Mouse (Mus musculus) kidney, adult 2 months (tissue): ENCODE results near the gene Dnajc22. TPM values are rescaled to one million over a fixed set of nuclear protein-coding genes. Genes with fewer than 3 reads are reported as not detected.

ENCODE experiments used
- DNase-seq: peaks from one replicate; pipeline ENCODE4 v3.0.0; 2021
- H3K27ac ChIP-seq: fragments of 200-500 bp; 2 replicates; pipeline ENCODE4 v1.5.1; 2012; ENCODE audit warnings: low read depth, low read length, control low read depth, inconsistent platforms; ENCODE audit not compliant: insufficient read depth
- H3K27me3 ChIP-seq: fragments of 200-500 bp; replicated peaks from 2 replicates; pipeline ENCODE4 v1.6.1; 2012; ENCODE audit warnings: mild to moderate bottlenecking, moderate library complexity, low read length, inconsistent platforms; ENCODE audit not compliant: control insufficient read depth, insufficient read depth
- H3K36me3 ChIP-seq: fragments of 200-500 bp; 2 replicates; pipeline ENCODE4 v1.6.1; 2012; ENCODE audit warnings: mild to moderate bottlenecking, moderate library complexity, low read length, inconsistent platforms; ENCODE audit not compliant: control insufficient read depth, insufficient read depth
- H3K4me1 ChIP-seq: fragments of 200-500 bp; 2 replicates; pipeline ENCODE4 v1.6.1; 2011; ENCODE audit warnings: low read length; ENCODE audit not compliant: control insufficient read depth, insufficient read depth
- H3K4me3 ChIP-seq: fragments of 200-500 bp; 2 replicates; pipeline ENCODE4 v1.5.1; 2011; ENCODE audit warnings: mild to moderate bottlenecking, low read depth, low read length, control low read depth; ENCODE audit not compliant: insufficient read depth
- CTCF ChIP-seq: fragments of 200-500 bp; conservative IDR thresholded peaks from 2 replicates; pipeline ENCODE4 v1.5.1; 2011; ENCODE audit warnings: low read depth, mild to moderate bottlenecking, control low read depth, low read length, moderate library complexity, mixed read lengths; ENCODE audit not compliant: insufficient read depth, insufficient read length
- POLR2A ChIP-seq: fragments of 200-500 bp; IDR thresholded peaks from one replicate; pipeline ENCODE4 v1.6.1; 2011; ENCODE audit warnings: low read depth, low read length, control low read depth
- WGBS: fragments of 180-500 bp; shearing (Covaris S2); methylation state at CpG from one replicate; pipeline ENCODE4 v1.1.7; 2018; 5-methylcytosine and 5-hydroxymethylcytosine counted together
- polyA plus RNA-seq: library from polyadenylated mRNA; depleted of rRNA; stranded (reverse); fragments of >200 nt; gene quantifications from 2 replicates; pipeline ENCODE4 v1.2.3, GENCODE M21; 2012

Dnajc22 gene
- polyA plus RNA-seq, 1 experiment: 49.9 TPM

DNA sequence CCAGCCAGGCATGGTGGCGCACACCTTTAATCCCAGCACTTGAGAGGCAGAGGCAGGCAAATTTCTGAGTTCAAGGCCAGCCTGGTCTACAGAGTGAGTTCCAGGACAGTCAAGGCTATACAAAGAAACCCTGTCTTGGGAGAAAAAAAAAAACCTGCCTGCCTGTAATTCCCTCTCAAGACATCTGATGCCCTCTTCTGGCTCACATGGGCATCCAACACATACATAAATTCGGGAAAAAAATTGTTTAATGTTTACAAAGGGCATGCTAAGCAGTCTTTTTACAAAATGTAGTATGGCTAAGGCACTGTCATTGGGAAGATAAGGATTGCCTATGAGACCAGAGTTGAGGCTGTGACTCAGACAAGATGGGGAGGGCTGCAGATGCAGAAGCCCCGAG lies 13.2 kb upstream of the Dnajc22 start:
- TF ChIP-seq POLR2A (no peak), CTCF (no peak)
- DNase-seq: no peak

DNA sequence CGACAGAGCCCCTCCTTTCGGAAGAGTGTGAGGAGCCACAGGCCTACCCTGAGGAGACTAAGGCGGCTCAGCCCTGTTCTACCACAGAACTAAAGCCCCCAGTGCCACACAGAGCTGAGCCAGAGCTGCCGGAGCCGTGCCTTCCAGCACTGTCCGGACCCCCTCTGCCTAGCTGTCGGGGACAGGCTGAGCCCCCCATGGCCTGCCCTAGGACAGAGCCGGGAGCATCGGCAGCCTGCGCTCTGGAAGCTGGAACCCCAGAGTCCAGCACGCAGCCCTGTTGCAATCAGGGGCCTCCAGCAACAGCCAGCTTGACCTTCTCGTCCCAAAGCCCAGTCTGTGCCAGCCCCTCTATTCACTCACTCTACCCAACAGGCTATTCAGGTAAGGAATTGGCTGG lies 10.6 kb upstream of the Dnajc22 start:
- TF ChIP-seq POLR2A: no peak
- TF ChIP-seq CTCF: no peak
- Histone ChIP-seq H3K36me3 (no peaks in the 10 kb centered on the region), H3K27ac (no peak overlapping the region), H3K27me3 (no peaks in the 10 kb centered on the region), H3K4me1 (peaks cover 9% of the 10 kb centered on the region; the same call in 1 of the 2 replicates), H3K4me3 (no peak overlapping the region)
- DNase-seq: no peak
- 96% methylated on average over 12 of the region's 12 CpGs for WGBS

More for the DNA sequence above, 13.2 kb upstream of the Dnajc22 start:
- H3K27ac ChIP-seq: no peak overlapping the region
- H3K4me1 ChIP-seq: peaks cover 9% of the 10 kb centered on the region; the same call in 1 of the 2 replicates
- H3K27me3 ChIP-seq: no peaks in the 10 kb centered on the region
- no peaks in the 10 kb centered on the region for H3K36me3 ChIP-seq
- H3K4me3 ChIP-seq: no peak overlapping the region
- WGBS: 78% methylated on average over 3 of the region's 3 CpGs

- WGBS: 84% methylated on average over 16 of the region's 16 CpGs
- Histone ChIP-seq H3K27me3 (no peaks in the 10 kb centered on the region), H3K36me3 (no peaks in the 10 kb centered on the region), H3K4me3 (no peak overlapping the region), H3K4me1 (peaks cover 9% of the 10 kb centered on the region; the same call in 1 of the 2 replicates), H3K27ac (no peak overlapping the region)
- no peak for DNase-seq
- TF ChIP-seq POLR2A: no peak
- TF ChIP-seq CTCF: no peak
Observed at GRCm38 (mm10) chr15:99082840-99083239, 10.1 kb upstream of the Dnajc22 start.

GRCm38 (mm10) chr15:99083258-99083657 lies 9.7 kb upstream of the Dnajc22 start:
- Histone ChIP-seq H3K36me3 (no peaks in the 10 kb centered on the region), H3K4me1 (peaks cover 9% of the 10 kb centered on the region; the same call in 1 of the 2 replicates), H3K27me3 (no peaks in the 10 kb centered on the region), H3K27ac (no peak overlapping the region), H3K4me3 (no peak overlapping the region)
- TF ChIP-seq POLR2A: no peak
- TF ChIP-seq CTCF: peak; percentile 92
- DNase-seq: peak; percentile 70
- 62% methylated on average over 9 of the region's 9 CpGs for WGBS

DNA sequence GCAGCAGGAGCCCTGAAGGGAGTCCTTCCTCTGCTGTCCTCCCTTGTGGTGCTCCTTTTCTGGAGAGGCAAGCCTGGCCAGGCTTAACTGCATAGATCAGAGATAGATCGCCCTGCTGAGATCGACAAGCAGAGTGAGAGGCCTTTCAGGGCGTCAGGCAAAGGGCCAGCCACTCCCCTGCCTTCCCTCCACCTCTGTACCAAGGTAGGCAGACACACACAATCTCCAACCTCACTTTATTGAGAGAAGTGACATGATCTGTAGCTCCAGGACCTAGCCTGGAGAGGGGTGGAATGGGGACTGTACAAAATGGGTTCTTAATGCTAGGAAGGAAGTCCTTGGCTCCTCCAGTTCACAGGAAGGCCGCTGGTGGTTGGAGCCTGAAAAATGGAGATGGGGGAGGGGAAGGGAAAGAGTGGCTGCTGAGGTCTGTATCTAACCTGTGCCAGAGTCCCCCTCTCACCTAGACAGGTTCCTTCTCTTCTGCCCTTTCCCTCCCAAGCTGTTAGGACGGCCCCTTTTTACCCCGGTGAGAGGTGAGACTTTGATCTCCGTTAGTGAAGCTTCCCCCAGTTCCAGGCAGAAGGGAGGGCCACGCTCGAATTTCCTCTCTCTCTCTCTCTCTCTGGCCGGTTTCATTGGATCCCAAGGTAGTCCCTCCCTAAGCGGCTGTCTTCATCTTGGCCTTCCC lies 9.0 kb upstream of the Dnajc22 start:
- Histone ChIP-seq H3K4me1 (peaks cover 9% of the 10 kb centered on the region; the same call in 1 of the 2 replicates), H3K27ac (peak overlapping the region; percentile 43), H3K27me3 (no peaks in the 10 kb centered on the region), H3K36me3 (no peaks in the 10 kb centered on the region), H3K4me3 (no peak overlapping the region)
- 30% methylated on average over 11 of the region's 11 CpGs for WGBS
- peak; percentile 70 for DNase-seq
- no peak for TF ChIP-seq CTCF
- TF ChIP-seq POLR2A: no peak

DNA sequence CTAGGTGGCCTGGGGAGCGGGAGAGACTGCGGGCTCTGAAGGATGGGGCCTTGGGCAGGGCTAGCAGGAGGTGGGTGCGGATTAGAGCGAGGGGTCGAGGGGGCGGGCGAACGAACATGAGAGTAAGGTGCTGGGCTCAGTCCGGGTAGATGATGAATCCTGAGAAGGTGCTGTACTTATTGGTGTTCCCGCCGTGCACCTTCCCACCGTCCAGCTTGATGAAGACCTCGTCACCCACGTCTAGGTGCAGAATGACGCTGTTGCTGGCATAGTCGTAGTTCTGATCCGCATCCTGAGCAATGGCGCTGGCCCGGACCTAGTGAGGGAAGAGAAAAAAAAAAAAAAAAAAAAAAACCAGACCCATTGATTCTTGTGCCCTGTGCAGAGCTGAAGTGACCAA lies 8.4 kb upstream of the Dnajc22 start:
- H3K27ac ChIP-seq: 0 out of 2 replicates have a peak overlapping the region, but pooled peaks have one; percentile 12
- peaks cover 9% of the 10 kb centered on the region; the same call in 1 of the 2 replicates for H3K4me1 ChIP-seq
- no peaks in the 10 kb centered on the region for H3K27me3 ChIP-seq
- no peak for DNase-seq
- H3K36me3 ChIP-seq: no peaks in the 10 kb centered on the region
- no peak overlapping the region for H3K4me3 ChIP-seq
- no peak for TF ChIP-seq CTCF
- no peak for TF ChIP-seq POLR2A
- WGBS: 48% methylated on average over 19 of the region's 19 CpGs

DNA sequence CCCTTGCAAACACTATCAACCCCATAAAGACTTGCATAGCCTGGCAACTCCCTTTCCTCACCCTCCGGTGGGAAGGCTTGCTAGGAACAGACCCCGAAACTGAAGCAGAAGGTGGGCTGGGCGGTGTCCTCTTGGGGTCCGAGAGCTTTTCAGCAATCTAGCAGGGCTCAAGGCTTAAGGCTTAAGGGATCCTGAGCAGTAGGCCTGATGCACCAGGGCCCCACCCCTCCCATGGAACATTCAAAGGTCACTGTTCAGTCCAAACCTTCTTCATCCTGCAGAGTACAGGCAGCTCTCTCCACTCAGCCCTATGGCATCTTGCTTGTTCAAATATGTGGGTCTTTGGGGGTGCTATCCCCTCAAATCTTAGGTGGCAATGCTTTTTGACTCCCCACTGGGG lies 7.0 kb upstream of the Dnajc22 start:
- Histone ChIP-seq H3K4me3 (no peak overlapping the region), H3K27ac (no peak overlapping the region), H3K36me3 (no peaks in the 10 kb centered on the region), H3K27me3 (no peaks in the 10 kb centered on the region), H3K4me1 (peaks cover 9% of the 10 kb centered on the region; the same call in 1 of the 2 replicates)
- WGBS: 89% methylated on average over 4 of the region's 4 CpGs
- DNase-seq: peak; percentile 67
- TF ChIP-seq CTCF (no peak), POLR2A (no peak)
